Mouse (Mus musculus) forebrain, embryonic 12.5 days (tissue): ENCODE data around the gene Htr6. TPM values are rescaled to one million over a fixed set of nuclear protein-coding genes. Genes with fewer than 3 reads are reported as not detected.

Source experiments
- ATAC-seq: fragments of 200-750 bp; cut with Nextera tagmentation; 2 replicates; pipeline ENCODE4 v1.8.0; 2017; ENCODE audit warnings: moderate TSS enrichment; ENCODE audit not compliant: low FRiP score
- H3K27ac ChIP-seq: fragments of 300-500 bp; sonication (generic); 2 replicates; pipeline ENCODE4 v1.5.1; 2016; ENCODE audit warnings: mild to moderate bottlenecking
- H3K27me3 ChIP-seq: fragments of 300-500 bp; sonication (generic); 2 replicates; pipeline ENCODE4 v1.6.1; 2016; ENCODE audit warnings: mild to moderate bottlenecking
- H3K36me3 ChIP-seq: fragments of 300-500 bp; sonication (generic); replicated peaks from 2 replicates; pipeline ENCODE4 v1.6.1; 2016; ENCODE audit warnings: mild to moderate bottlenecking
- H3K4me1 ChIP-seq: fragments of 300-500 bp; sonication (generic); 2 replicates; pipeline ENCODE4 v1.6.1; 2016
- H3K4me2 ChIP-seq: fragments of 300-500 bp; sonication (generic); 2 replicates; pipeline ENCODE4 v1.6.1; 2016; ENCODE audit warnings: mild to moderate bottlenecking, moderate library complexity
- H3K4me3 ChIP-seq: fragments of 300-500 bp; sonication (generic); replicated peaks from 2 replicates; pipeline ENCODE4 v1.5.1; 2016; ENCODE audit warnings: mild to moderate bottlenecking
- H3K9ac ChIP-seq: fragments of 300-500 bp; sonication (generic); 2 replicates; pipeline ENCODE4 v1.6.1; 2016; ENCODE audit warnings: mild to moderate bottlenecking
- H3K9me3 ChIP-seq: fragments of 300-500 bp; sonication (generic); 2 replicates; pipeline ENCODE4 v1.6.1; 2016
- WGBS: fragments of 180-500 bp; shearing (Covaris S2); methylation state at CpG from one replicate; pipeline ENCODE4 v1.1.7; 2016; 5-methylcytosine and 5-hydroxymethylcytosine counted together
- polyA plus RNA-seq: library from polyadenylated mRNA; unstranded; fragments of >200 nt; fragmentation: Nextera tagmentation; extraction: Ambion mirVana; gene quantifications from 2 replicates; pipeline ENCODE4 v1.2.1, GENCODE M21; 2016

Htr6 gene
- polyA plus RNA-seq, 1 experiment from 2014 or later, result 0.18 TPM

- peak overlapping the region; percentile 21; the same call in 1 of the 2 replicates for H3K9ac ChIP-seq
- H3K4me1 ChIP-seq, result peaks cover 43% of the 10 kb centered on the region
- 3% methylated on average over 10 of the region's 10 CpGs for WGBS
- peak overlapping the region; percentile 91 for H3K27ac ChIP-seq
- peak; percentile 67 for ATAC-seq
- no peak overlapping the region for H3K4me3 ChIP-seq
- H3K4me2 ChIP-seq, result peak overlapping the region; percentile 34
- H3K36me3 ChIP-seq, result no peaks in the 10 kb centered on the region
- 0 out of 2 replicates have a peak, but pooled peaks cover 2% of the 10 kb centered on the region for H3K9me3 ChIP-seq
- H3K27me3 ChIP-seq, result no peaks in the 10 kb centered on the region
These were observed 35.1 kb downstream of the Htr6 start for GRCm38 (mm10) chr4:139040084-139040839.

- Histone ChIP-seq H3K4me2 (no peak overlapping the region; the same call in 1 of the 2 replicates), H3K4me3 (no peak overlapping the region), H3K27me3 (no peaks in the 10 kb centered on the region), H3K9ac (no peak overlapping the region), H3K4me1 (peaks cover 45% of the 10 kb centered on the region), H3K27ac (peak overlapping the region; percentile 66), H3K36me3 (no peaks in the 10 kb centered on the region), H3K9me3 (no peaks in the 10 kb centered on the region)
- no peak for ATAC-seq
- WGBS, result 34% methylated on average over 17 of the region's 17 CpGs
These were observed 37.4 kb downstream of the Htr6 start for GRCm38 (mm10) chr4:139037795-139038607.

GRCm38 (mm10) chr4:139035799-139036198, 39.6 kb downstream of the Htr6 start:
- H3K4me3 ChIP-seq, result no peak overlapping the region
- peaks cover 49% of the 10 kb centered on the region for H3K4me1 ChIP-seq
- no peaks in the 10 kb centered on the region for H3K36me3 ChIP-seq
- H3K27ac ChIP-seq, result no peak overlapping the region
- no peak overlapping the region for H3K4me2 ChIP-seq
- ATAC-seq, result no peak
- no peaks in the 10 kb centered on the region for H3K9me3 ChIP-seq
- no peaks in the 10 kb centered on the region for H3K27me3 ChIP-seq
- no peak overlapping the region for H3K9ac ChIP-seq
- WGBS, result 97% methylated on average over 3 of the region's 3 CpGs

GRCm38 (mm10) chr4:139034942-139035341, 40.4 kb downstream of the Htr6 start:
- Histone ChIP-seq H3K27ac (no peak overlapping the region), H3K27me3 (no peaks in the 10 kb centered on the region), H3K9me3 (no peaks in the 10 kb centered on the region), H3K4me3 (no peak overlapping the region), H3K4me2 (no peak overlapping the region), H3K9ac (no peak overlapping the region), H3K36me3 (no peaks in the 10 kb centered on the region), H3K4me1 (peaks cover 40% of the 10 kb centered on the region)
- WGBS, result 92% methylated on average over 3 of the region's 3 CpGs
- ATAC-seq, result no peak

- Histone ChIP-seq H3K4me3 (no peak overlapping the region), H3K9me3 (no peaks in the 10 kb centered on the region), H3K9ac (no peak overlapping the region), H3K27me3 (no peaks in the 10 kb centered on the region), H3K36me3 (no peaks in the 10 kb centered on the region), H3K27ac (no peak overlapping the region), H3K4me1 (peaks cover 36% of the 10 kb centered on the region), H3K4me2 (no peak overlapping the region)
- WGBS, result 65% methylated on average over 4 of the region's 4 CpGs
- no peak for ATAC-seq
These were observed 40.8 kb downstream of the Htr6 start for GRCm38 (mm10) chr4:139034540-139034939.

- Histone ChIP-seq H3K27me3 (no peaks in the 10 kb centered on the region), H3K4me2 (no peak overlapping the region), H3K4me3 (no peak overlapping the region), H3K27ac (no peak overlapping the region), H3K9me3 (no peaks in the 10 kb centered on the region), H3K4me1 (peaks cover 30% of the 10 kb centered on the region), H3K36me3 (no peaks in the 10 kb centered on the region), H3K9ac (no peak overlapping the region)
- no peak for ATAC-seq
- WGBS, result 87% methylated on average over 8 of the region's 8 CpGs
These were observed 41.4 kb downstream of the Htr6 start for GRCm38 (mm10) chr4:139034010-139034367.

- Histone ChIP-seq H3K9me3 (no peaks in the 10 kb centered on the region), H3K4me1 (peaks cover 25% of the 10 kb centered on the region), H3K36me3 (no peaks in the 10 kb centered on the region), H3K4me2 (no peak overlapping the region), H3K27me3 (no peaks in the 10 kb centered on the region), H3K9ac (no peak overlapping the region), H3K27ac (no peak overlapping the region), H3K4me3 (no peak overlapping the region)
- 86% methylated on average over 11 of the region's 11 CpGs for WGBS
- no peak for ATAC-seq
These were observed 41.9 kb downstream of the Htr6 start for GRCm38 (mm10) chr4:139033263-139034009.

- no peak for ATAC-seq
- 62% methylated on average over 12 of the region's 12 CpGs for WGBS
These were observed 42.8 kb downstream of the Htr6 start for GRCm38 (mm10) chr4:139032521-139032920.

GRCm38 (mm10) chr4:139030675-139031074, 44.7 kb downstream of the Htr6 start:
- H3K36me3 ChIP-seq, result no peaks in the 10 kb centered on the region
- no peak for ATAC-seq
- H3K27ac ChIP-seq, result no peak overlapping the region
- no peak overlapping the region for H3K4me2 ChIP-seq
- H3K4me3 ChIP-seq, result no peak overlapping the region
- WGBS, result 63% methylated on average over 6 of the region's 6 CpGs
- H3K27me3 ChIP-seq, result no peaks in the 10 kb centered on the region
- H3K4me1 ChIP-seq, result peaks cover 11% of the 10 kb centered on the region; the same call in 1 of the 2 replicates
- H3K9ac ChIP-seq, result no peak overlapping the region
- no peaks in the 10 kb centered on the region for H3K9me3 ChIP-seq

More at GRCm38 (mm10) chr4:139032521-139032920, 42.8 kb downstream of the Htr6 start:
- Histone ChIP-seq H3K27ac (no peak overlapping the region), H3K9me3 (no peaks in the 10 kb centered on the region), H3K36me3 (no peaks in the 10 kb centered on the region), H3K4me1 (peaks cover 16% of the 10 kb centered on the region), H3K4me2 (no peak overlapping the region), H3K4me3 (no peak overlapping the region), H3K27me3 (no peaks in the 10 kb centered on the region), H3K9ac (no peak overlapping the region)

- 4% methylated on average over 2 of the region's 2 CpGs for WGBS
- Histone ChIP-seq H3K36me3 (no peaks in the 10 kb centered on the region), H3K27ac (peak overlapping the region; percentile 46; the same call in 1 of the 2 replicates), H3K9ac (no peak overlapping the region; the same call in 1 of the 2 replicates), H3K9me3 (no peaks in the 10 kb centered on the region), H3K4me1 (peaks cover 15% of the 10 kb centered on the region), H3K4me3 (no peak overlapping the region), H3K4me2 (no peak overlapping the region), H3K27me3 (no peaks in the 10 kb centered on the region)
- ATAC-seq, result no peak
These were observed 51.0 kb downstream of the Htr6 start for GRCm38 (mm10) chr4:139024379-139024778.

- H3K9me3 ChIP-seq, result no peaks in the 10 kb centered on the region
- peaks cover 16% of the 10 kb centered on the region for H3K4me1 ChIP-seq
- no peak overlapping the region for H3K4me2 ChIP-seq
- 80% methylated on average over 3 of the region's 3 CpGs for WGBS
- H3K36me3 ChIP-seq, result no peaks in the 10 kb centered on the region
- H3K27ac ChIP-seq, result no peak overlapping the region
- no peak for ATAC-seq
- no peak overlapping the region for H3K4me3 ChIP-seq
- no peaks in the 10 kb centered on the region for H3K27me3 ChIP-seq
- H3K9ac ChIP-seq, result no peak overlapping the region
These were observed 55.0 kb downstream of the Htr6 start for GRCm38 (mm10) chr4:139020385-139020784.

GRCm38 (mm10) chr4:139019413-139019812, 56.0 kb downstream of the Htr6 start:
- Histone ChIP-seq H3K9ac (no peak overlapping the region), H3K4me1 (peaks cover 12% of the 10 kb centered on the region), H3K9me3 (no peaks in the 10 kb centered on the region), H3K4me2 (no peak overlapping the region), H3K36me3 (no peaks in the 10 kb centered on the region), H3K27ac (peak overlapping the region; percentile 31; the same call in 1 of the 2 replicates), H3K4me3 (no peak overlapping the region), H3K27me3 (no peaks in the 10 kb centered on the region)
- 77% methylated on average over 13 of the region's 13 CpGs for WGBS
- peak; percentile 46; the same call in 1 of the 2 replicates for ATAC-seq
